Mouse (Mus musculus) hematopoietic multipotent progenitor cell, adult 10-12 weeks (in vitro differentiated cells): ENCODE results near the gene Gm49337. TPM values are rescaled to one million over a fixed set of nuclear protein-coding genes. Genes with fewer than 3 reads are reported as not detected.

Source experiments
- polyA plus RNA-seq: library from polyadenylated mRNA; stranded (reverse); fragments of >175 nt; gene quantifications from 2 replicates; pipeline ENCODE4 v1.2.3, GENCODE M21; 2012; ENCODE audit warnings: low replicate concordance

Gm49337 gene
- polyA plus RNA-seq = not detected in 2 replicates

GRCm38 (mm10) chr4:116173072-116173471 lies at the start of gene Gm49337, which contains the start of gene 1700042G07Rik:
Gene Gm49337, plus strand, starts transcription at chr4:116173384.
Gene 1700042G07Rik, plus strand, starts transcription at chr4:116173372.

GRCm38 (mm10) chr4:116123602-116124519 lies 49.3 kb upstream of the Gm49337 start, which contains the start of the genes Rad54l and Pomgnt1:
Gene Rad54l, minus strand, starts transcription at chr4:116123690.
Gene Pomgnt1, plus strand, starts transcription at chr4:116123840.

GRCm38 (mm10) chr4:116151238-116151637 lies 21.9 kb upstream of the Gm49337 start, which contains the start of gene Lurap1:
Gene Lurap1, minus strand, starts transcription at chr4:116151338.

GRCm38 (mm10) chr4:116167404-116167803 lies 5.8 kb upstream of the Gm49337 start, which contains the start of gene Tspan1:
Gene Tspan1, minus strand, starts transcription at chr4:116167601.

GRCm38 (mm10) chr4:116221140-116221851 lies 48.1 kb downstream of the Gm49337 start, which contains the start of gene Pik3r3:
Gene Pik3r3, plus strand, starts transcription at chr4:116221618.

Other genes with a start within 250 kb of the Gm49337 start
- 0.04 TPM in 1 of 2 replicates, not detected in the other for gene Dmbx1, start 233.5 kb upstream of the Gm49337 start, polyA plus RNA-seq
- 38.6 and 41.0 TPM in 2 replicates for gene Faah, start 155.5 kb upstream of the Gm49337 start, polyA plus RNA-seq
- gene Nsun4, start 119.5 kb upstream of the Gm49337 start, polyA plus RNA-seq = 0.69 and 1.3 TPM in 2 replicates
- 36.9 and 46.0 TPM in 2 replicates for gene Uqcrh, start 98.3 kb upstream of the Gm49337 start, polyA plus RNA-seq
- 14.2 and 26.6 TPM in 2 replicates for gene Lrrc41, start 98.1 kb upstream of the Gm49337 start, polyA plus RNA-seq
- 0.15 and 0.76 TPM in 2 replicates for gene Rad54l, start 49.7 kb upstream of the Gm49337 start, polyA plus RNA-seq
- 6.5 and 11.3 TPM in 2 replicates for gene Pomgnt1, start 49.5 kb upstream of the Gm49337 start, polyA plus RNA-seq
- 1.2 and 3.1 TPM in 2 replicates for gene Lurap1, start 22.0 kb upstream of the Gm49337 start, polyA plus RNA-seq
- not detected in 2 replicates for gene Tspan1, start 5.8 kb upstream of the Gm49337 start, polyA plus RNA-seq
- not detected in 2 replicates for gene 1700042G07Rik, start within 50 bp of the Gm49337 start, polyA plus RNA-seq
- 2.2 and 4.4 TPM in 2 replicates for gene Pik3r3, start 48.2 kb downstream of the Gm49337 start, polyA plus RNA-seq